Mouse (Mus musculus) MEL (cell line): ENCODE measurements around the gene Foxc2. TPM values are rescaled to one million over a fixed set of nuclear protein-coding genes. Genes with fewer than 3 reads are reported as not detected.

Experiments used
- DNase-seq: peaks from one replicate; pipeline ENCODE4 v3.0.0; 2011; ENCODE audit warnings: low read depth, low spot score
- H3K27ac ChIP-seq: 2 replicates; pipeline ENCODE4 v1.5.1; 2012; ENCODE audit warnings: low read depth, mild to moderate bottlenecking, control low read depth, low read length, moderate library complexity; ENCODE audit not compliant: control insufficient read depth
- H3K27me3 ChIP-seq, 2 experiments: fragments of 150-350 bp in 1 of 2; sonication (generic) in 1 of 2; 2 replicates each; pipeline ENCODE4 v1.6.1; 2012; ENCODE audit warnings: low read length in 2 of 2, mild to moderate bottlenecking in 2 of 2, improper control_type of control experiment in 1 of 2, moderate library complexity in 1 of 2; ENCODE audit not compliant: insufficient read depth in 2 of 2, control insufficient read depth in 1 of 2
- H3K36me3 ChIP-seq, 2 experiments: 2 replicates each; pipeline ENCODE4 v1.6.1; 2012 to 2014; ENCODE audit warnings: low read length in 2 of 2, improper control_type of control experiment in 1 of 2, inconsistent platforms in 1 of 2, mild to moderate bottlenecking in 1 of 2; ENCODE audit not compliant: insufficient read depth in 2 of 2, control insufficient read depth in 1 of 2
- H3K4me1 ChIP-seq, 2 experiments: fragments of 150-350 bp in 1 of 2; sonication (generic) in 1 of 2; 2 replicates each; pipeline ENCODE4 v1.6.1; 2012; ENCODE audit warnings: low read length in 2 of 2, improper control_type of control experiment in 1 of 2, mild to moderate bottlenecking in 1 of 2; ENCODE audit not compliant: insufficient read depth in 2 of 2, control insufficient read depth in 1 of 2
- H3K4me3 ChIP-seq, 2 experiments: fragments of 150-350 bp in 1 of 2; sonication (generic) in 1 of 2; 2 replicates each; pipeline ENCODE4 v1.5.1; 2012; ENCODE audit warnings: low read depth in 2 of 2, low read length in 2 of 2, mild to moderate bottlenecking in 2 of 2, moderate library complexity in 2 of 2, control low read depth in 1 of 2, improper control_type of control experiment in 1 of 2; ENCODE audit not compliant: control insufficient read depth in 1 of 2, insufficient read depth in 1 of 2
- H3K79me2 ChIP-seq: 2 replicates; pipeline ENCODE4 v1.6.1; 2012; ENCODE audit warnings: mild to moderate bottlenecking, low read length, moderate library complexity; ENCODE audit not compliant: control insufficient read depth, poor library complexity, insufficient read depth
- H3K9ac ChIP-seq: 2 replicates; pipeline ENCODE4 v1.6.1; 2012; ENCODE audit warnings: low read depth, mild to moderate bottlenecking, control low read depth, low read length, moderate library complexity; ENCODE audit not compliant: control insufficient read depth, poor library complexity, severe bottlenecking
- H3K9me3 ChIP-seq: fragments of 150-350 bp; sonication (generic); replicated peaks from 2 replicates; pipeline ENCODE4 v1.6.1; 2012; ENCODE audit warnings: mild to moderate bottlenecking, low read length, improper control_type of control experiment, moderate library complexity; ENCODE audit not compliant: insufficient read depth
- CTCF ChIP-seq, 3 experiments: IDR thresholded peaks in 2 of 3; conservative IDR thresholded peaks in 1 of 3; 2 replicates each; pipeline ENCODE4 v1.5.1; 2011 to 2012; ENCODE audit warnings: low read length in 3 of 3, low read depth in 2 of 3, mild to moderate bottlenecking in 2 of 3, improper control_type of control experiment in 1 of 3, inconsistent platforms in 1 of 3, mixed read lengths in 1 of 3, moderate library complexity in 1 of 3; ENCODE audit not compliant: control insufficient read depth in 1 of 3, insufficient read depth in 1 of 3, poor library complexity in 1 of 3, severe bottlenecking in 1 of 3
- EP300 ChIP-seq, 2 experiments: IDR thresholded peaks; 2 replicates each; pipeline ENCODE4 v1.6.1; 2011; ENCODE audit warnings: improper control_type of control experiment in 2 of 2, low read length in 2 of 2, low read depth in 1 of 2, mild to moderate bottlenecking in 1 of 2
- GABPA ChIP-seq: IDR thresholded peaks from 2 replicates; pipeline ENCODE4 v1.6.1; 2012; ENCODE audit warnings: low read depth, mild to moderate bottlenecking, inconsistent platforms, low read length, improper control_type of control experiment, moderate library complexity
- GATA1 ChIP-seq: IDR thresholded peaks from 2 replicates; pipeline ENCODE4 v1.6.1; 2011; ENCODE audit warnings: low read depth, low read length, improper control_type of control experiment
- HCFC1 ChIP-seq: IDR thresholded peaks from 2 replicates; pipeline ENCODE4 v1.6.1; 2012; ENCODE audit warnings: low read depth, mild to moderate bottlenecking, inconsistent platforms, low read length, improper control_type of control experiment, moderate library complexity
- JUND ChIP-seq: IDR thresholded peaks from 2 replicates; pipeline ENCODE4 v1.6.1; 2011; ENCODE audit warnings: low read depth, mild to moderate bottlenecking, improper control_type of control experiment, low read length
- MAX ChIP-seq: IDR thresholded peaks from 2 replicates; pipeline ENCODE4 v1.6.1; 2011; ENCODE audit warnings: low read length, improper control_type of control experiment
- MXI1 ChIP-seq: IDR thresholded peaks from 2 replicates; pipeline ENCODE4 v1.6.1; 2011; ENCODE audit warnings: mild to moderate bottlenecking, low read depth, low read length, improper control_type of control experiment
- NELFE ChIP-seq: IDR thresholded peaks from 2 replicates; pipeline ENCODE4 v1.6.1; 2011; ENCODE audit warnings: low read depth, low read length, improper control_type of control experiment
- RAD21 ChIP-seq: IDR thresholded peaks from 2 replicates; pipeline ENCODE4 v1.6.1; 2011; ENCODE audit warnings: mild to moderate bottlenecking, low read depth, low read length, improper control_type of control experiment
- SMC3 ChIP-seq: IDR thresholded peaks from 2 replicates; pipeline ENCODE4 v1.6.1; 2011; ENCODE audit warnings: low read depth, low read length, improper control_type of control experiment
- TAL1 ChIP-seq: IDR thresholded peaks from 2 replicates; pipeline ENCODE4 v1.6.1; 2012; ENCODE audit warnings: mild to moderate bottlenecking, inconsistent platforms, low read length, moderate library complexity, mixed read lengths
- UBTF ChIP-seq: IDR thresholded peaks from 2 replicates; pipeline ENCODE4 v1.6.1; 2012; ENCODE audit warnings: low read depth, mild to moderate bottlenecking, inconsistent platforms, low read length, improper control_type of control experiment, moderate library complexity, borderline replicate concordance; ENCODE audit not compliant: insufficient read depth
- USF2 ChIP-seq, 2 experiments: IDR thresholded peaks; 2 replicates each; pipeline ENCODE4 v1.6.1; 2011 to 2012; ENCODE audit warnings: improper control_type of control experiment in 2 of 2, low read length in 2 of 2, borderline replicate concordance in 1 of 2, inconsistent platforms in 1 of 2, low read depth in 1 of 2, mild to moderate bottlenecking in 1 of 2; ENCODE audit not compliant: insufficient read depth in 1 of 2
- ZKSCAN1 ChIP-seq: IDR thresholded peaks from 2 replicates; pipeline ENCODE4 v1.6.1; 2012; ENCODE audit warnings: low read depth, mild to moderate bottlenecking, inconsistent platforms, low read length, improper control_type of control experiment, moderate library complexity
- polyA plus RNA-seq, 2 experiments: library from polyadenylated mRNA; stranded (reverse) in 1 of 2; unstranded in 1 of 2; fragments of >175 nt in 1 of 2; fragments of >200 nt in 1 of 2; gene quantifications; 2 replicates each; pipeline versions ENCODE4 v1.2.1 to v1.2.4; 2012; ENCODE audit warnings: low replicate concordance in 2 of 2, low read depth in 1 of 2; ENCODE audit not compliant: insufficient read length in 2 of 2, insufficient read depth in 1 of 2, missing spikeins in 1 of 2
- total RNA-seq: library from RNA; depleted of rRNA; stranded (reverse); fragments of 300-350 nt; gene quantifications from 2 replicates; pipeline ENCODE4 v1.2.3, GENCODE M21; 2012

The Foxc2 gene
- total and polyA plus RNA-seq, 3 experiments, result 13.6 to 15.4 TPM; not detected in 1

DNA sequence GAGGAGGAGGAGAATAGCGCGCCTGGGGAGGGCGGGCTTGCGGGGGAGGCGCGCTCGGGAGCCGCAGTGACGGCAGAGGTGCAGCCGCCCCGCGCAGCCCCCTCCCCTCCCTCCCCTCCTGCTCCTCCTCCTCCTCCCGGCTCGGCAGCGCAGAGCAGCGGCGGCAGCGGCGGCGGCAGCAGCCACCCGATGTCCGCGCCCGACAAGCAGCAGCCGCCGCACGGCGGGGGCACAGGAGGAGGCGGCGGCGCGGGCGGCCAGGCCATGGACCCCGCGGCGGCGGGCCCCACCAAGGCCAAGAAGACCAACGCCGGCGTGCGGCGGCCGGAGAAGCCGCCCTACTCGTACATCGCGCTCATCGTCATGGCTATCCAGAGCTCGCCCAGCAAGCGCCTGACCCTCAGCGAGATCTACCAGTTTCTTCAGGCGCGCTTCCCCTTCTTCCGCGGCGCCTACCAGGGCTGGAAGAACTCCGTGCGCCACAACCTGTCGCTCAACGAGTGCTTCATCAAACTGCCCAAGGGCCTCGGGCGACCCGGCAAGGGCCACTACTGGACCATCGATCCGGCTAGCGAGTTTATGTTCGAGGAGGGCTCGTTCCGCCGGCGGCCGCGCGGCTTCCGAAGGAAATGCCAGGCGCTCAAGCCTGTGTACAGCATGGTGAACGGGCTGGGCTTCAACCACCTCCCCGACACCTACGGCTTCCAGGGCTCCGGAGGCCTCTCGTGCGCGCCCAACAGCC, 31.6 kb upstream of the Foxc2 start, which contains the start of gene Foxf1:
Gene Foxf1 (plus strand): TSS at position 177 of the 742 bp plus-strand sequence.
- Histone ChIP-seq H3K4me3 (no peak within 1 kb of the TSS), H3K27me3 (no peaks in the 10 kb centered on the region), H3K79me2 (no peaks in the 10 kb centered on the region), H3K4me1 (no peaks in the 10 kb centered on the region), H3K36me3 (no peaks in the 10 kb centered on the region), H3K9me3 (no peaks in the 10 kb centered on the region)
- no peak for DNase-seq
- TF ChIP-seq EP300 (IDR thresholded peaks at IDR 0.05; ENCODE audit: low read depth in 1 of 2, low read length in 2 of 2) (no peak), USF2 (IDR thresholded peaks at IDR 0.05; ENCODE audit: borderline replicate concordance in 1 of 2, insufficient read depth in 1 of 2, low read depth in 1 of 2, low read length in 2 of 2) (no peak), SMC3 (no peak), UBTF (no peak), MAX (no peak), HCFC1 (no peak), RAD21 (no peak), JUND (no peak), GATA1 (no peak), TAL1 (no peak), MXI1 (no peak)
- TF ChIP-seq, all 39 proteins: peak for 0
- no peak within 1 kb of the TSS for H3K9ac ChIP-seq
- no peak within 1 kb of the TSS for H3K27ac ChIP-seq

DNA sequence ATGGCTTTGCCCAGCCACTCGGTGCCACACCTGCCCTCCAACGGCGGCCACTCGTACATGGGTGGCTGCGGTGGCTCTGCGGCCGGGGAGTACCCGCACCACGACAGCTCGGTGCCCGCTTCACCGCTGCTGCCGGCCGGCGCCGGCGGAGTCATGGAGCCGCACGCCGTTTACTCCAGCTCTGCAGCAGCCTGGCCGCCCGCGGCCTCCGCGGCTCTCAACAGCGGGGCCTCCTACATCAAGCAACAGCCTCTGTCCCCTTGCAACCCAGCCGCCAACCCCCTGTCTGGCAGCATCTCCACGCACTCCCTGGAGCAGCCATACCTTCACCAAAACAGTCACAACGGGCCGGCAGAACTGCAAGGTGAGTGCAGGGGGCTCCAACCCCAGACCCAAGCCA, 31.0 kb upstream of the Foxc2 start:
- TF ChIP-seq GABPA, result no peak
- TF ChIP-seq TAL1, result no peak
- no peak for TF ChIP-seq GATA1
- no peak for TF ChIP-seq UBTF
- TF ChIP-seq NELFE, result no peak
- TF ChIP-seq CTCF (IDR thresholded peaks at IDR 0.05 in 2 of 3, conservative IDR thresholded peaks at IDR 0.05 in 1 of 3; ENCODE audit: control insufficient read depth in 1 of 3, insufficient read depth in 1 of 3, low read depth in 2 of 3, low read length in 3 of 3, poor library complexity in 1 of 3, severe bottlenecking in 1 of 3), result no peak
- no peak for TF ChIP-seq ZKSCAN1
- no peak for TF ChIP-seq SMC3
- H3K4me1 ChIP-seq, result no peaks in the 10 kb centered on the region
- no peak for DNase-seq
- H3K79me2 ChIP-seq, result no peaks in the 10 kb centered on the region
- H3K36me3 ChIP-seq, result no peaks in the 10 kb centered on the region
- no peak overlapping the region for H3K27ac ChIP-seq
- no peak overlapping the region for H3K9ac ChIP-seq
- no peaks in the 10 kb centered on the region for H3K9me3 ChIP-seq
- H3K27me3 ChIP-seq, result no peaks in the 10 kb centered on the region
- H3K4me3 ChIP-seq, result no peak overlapping the region
